Mouse (Mus musculus) ovary, postnatal 14 days (tissue): ENCODE results near the gene Rcc2.
A peak's percentile ranks its signal among the peaks of the same experiment; 100 is the strongest.

Experiments used
- DNase-seq: peaks from one replicate; pipeline ENCODE4 v3.0.0; 2022; ENCODE audit warnings: low spot score

The Rcc2 gene

DNA sequence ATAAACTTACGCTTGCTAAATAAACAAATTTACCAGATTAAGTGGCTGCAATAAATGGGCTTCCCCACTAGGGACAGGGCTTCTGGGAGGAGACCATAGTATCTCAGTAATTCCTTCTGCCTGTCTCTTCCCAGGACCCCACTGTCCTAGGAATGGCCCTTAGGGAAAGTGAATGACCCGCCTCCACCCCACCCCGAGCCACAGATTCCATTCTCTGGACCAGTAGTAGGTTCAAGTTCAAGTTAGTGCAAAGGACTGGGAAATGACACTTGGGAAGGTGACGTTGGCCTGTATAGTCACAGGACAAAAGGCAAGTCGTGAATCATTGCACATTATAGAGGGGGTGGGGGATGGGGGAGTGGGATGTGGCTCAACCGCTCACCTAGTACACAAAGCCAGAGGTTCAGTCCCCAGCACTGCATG, 15.4 kb upstream of the Rcc2 start:
- DNase-seq, result no peak

GRCm38 (mm10) chr4:140688044-140688825, 12.1 kb upstream of the Rcc2 start:
- no peak for DNase-seq

GRCm38 (mm10) chr4:140688826-140689425, 11.4 kb upstream of the Rcc2 start:
- no peak for DNase-seq

DNA sequence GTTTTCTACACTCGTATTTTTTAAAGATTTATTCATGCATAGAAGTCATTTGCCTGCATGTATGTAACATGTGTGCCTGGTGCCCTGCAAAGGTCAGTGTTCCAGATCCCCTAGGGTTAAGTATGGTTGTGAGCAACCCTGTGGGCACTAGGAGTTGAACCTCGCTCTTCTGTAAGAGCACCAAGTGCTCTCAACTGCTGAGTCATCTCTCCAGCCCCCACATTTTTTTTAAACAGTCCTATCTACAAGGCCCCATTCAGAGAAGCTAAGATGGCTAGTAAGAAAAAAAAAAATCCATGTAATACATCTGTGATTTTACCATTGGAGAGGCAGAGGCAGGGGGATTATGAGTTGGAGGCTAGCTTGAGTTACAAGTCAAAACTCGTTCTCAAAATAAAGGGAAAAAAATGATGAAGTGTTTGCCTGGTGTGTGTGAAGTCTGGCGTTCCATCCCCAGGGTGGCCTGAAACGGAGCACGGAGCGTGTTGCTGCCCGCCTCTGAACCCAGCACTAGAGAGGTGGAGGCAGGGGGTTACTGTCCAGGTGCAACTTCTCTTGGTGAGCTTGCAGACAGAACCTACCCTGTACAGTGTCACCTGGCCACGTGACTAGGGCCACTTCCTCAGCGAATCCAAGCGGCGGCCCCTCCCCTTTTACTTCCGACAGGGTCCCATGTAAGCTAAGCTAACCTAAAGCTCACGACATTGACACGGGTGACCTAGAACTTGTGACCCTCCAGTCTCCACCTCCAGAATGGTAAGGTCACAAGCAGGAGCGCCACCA, 10.3 kb upstream of the Rcc2 start:
- no peak for DNase-seq

DNA sequence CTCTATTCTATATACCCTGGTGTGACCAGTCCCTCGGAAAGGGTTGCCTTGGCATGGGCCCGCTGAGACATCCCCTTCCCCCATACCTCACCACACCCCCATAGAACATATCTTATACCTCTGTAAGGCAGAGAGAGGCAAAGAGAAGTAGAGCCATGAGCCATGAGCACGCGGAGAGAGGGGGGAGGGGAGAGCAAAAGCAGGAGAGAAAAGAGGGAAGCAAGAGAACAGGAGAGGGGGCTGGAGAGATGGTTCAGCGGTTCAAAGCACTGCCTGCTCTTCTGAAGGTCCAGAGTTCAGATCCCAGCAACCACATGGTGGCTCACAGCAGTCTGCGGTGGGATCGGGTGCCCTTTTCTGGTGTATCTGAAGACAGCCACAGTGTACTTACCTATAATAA, 8.9 kb upstream of the Rcc2 start:
- DNase-seq, result no peak

DNA sequence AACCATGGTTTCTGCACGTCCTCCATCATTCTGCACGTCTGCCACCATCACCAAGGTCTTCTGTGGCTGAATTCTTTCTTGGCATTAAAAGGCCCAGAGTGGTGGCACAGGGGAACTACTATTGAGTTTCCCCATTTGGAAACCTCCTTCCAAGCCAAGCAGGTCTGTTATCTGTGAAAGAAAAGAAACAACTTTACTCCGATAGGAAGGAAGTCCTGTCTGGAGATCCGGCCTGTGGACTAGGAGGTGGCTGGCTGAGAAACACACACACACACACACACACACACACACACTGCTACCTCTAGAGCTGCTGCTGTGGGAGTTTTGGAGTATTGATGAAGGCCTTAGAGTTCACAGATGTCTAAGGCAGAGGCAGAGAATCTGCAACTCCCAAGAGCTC, 6.8 kb upstream of the Rcc2 start:
- DNase-seq, result no peak

- no peak for DNase-seq
These were observed 5.7 kb upstream of the Rcc2 start for GRCm38 (mm10) chr4:140694551-140695060.

- no peak for DNase-seq
These were observed 5.2 kb upstream of the Rcc2 start for GRCm38 (mm10) chr4:140695146-140695545.

- DNase-seq, result no peak
These were observed 4.4 kb upstream of the Rcc2 start for GRCm38 (mm10) chr4:140695675-140696585.

- no peak for DNase-seq
These were observed 757 bp upstream of the Rcc2 start for GRCm38 (mm10) chr4:140699441-140700127.

DNA sequence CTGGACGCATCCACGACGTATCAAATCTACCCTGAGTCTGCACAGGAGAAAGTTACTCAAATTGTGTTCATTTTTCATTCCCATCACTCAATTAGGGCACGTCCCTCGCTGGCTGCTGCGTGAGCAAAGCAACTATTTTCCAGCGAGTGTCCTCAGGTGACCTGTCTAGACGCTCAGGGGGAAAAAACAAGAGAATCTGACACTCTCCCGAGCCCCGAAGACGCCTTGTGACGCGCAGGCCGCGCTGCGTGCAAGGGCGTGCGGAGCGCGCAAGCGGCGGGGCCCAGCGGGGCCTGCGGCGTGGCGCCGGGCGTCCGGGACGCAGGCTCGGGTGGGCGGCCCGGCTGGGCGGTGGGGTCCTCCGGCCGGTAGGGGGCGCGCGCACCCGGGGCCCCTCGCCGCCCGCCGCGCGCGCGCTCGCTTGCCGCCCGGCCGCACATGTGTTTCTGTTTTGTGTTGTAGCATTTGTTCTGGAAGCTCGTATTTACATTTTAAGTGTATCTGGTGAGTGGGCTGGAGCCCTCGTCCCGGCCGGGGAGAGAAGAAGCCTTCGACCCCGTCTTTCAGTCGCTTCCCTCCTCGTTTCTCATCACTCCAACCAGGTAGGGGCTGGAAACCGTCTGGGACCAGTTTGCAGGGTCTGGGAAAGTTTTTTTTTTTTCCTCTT, 841 bp downstream of the Rcc2 start:
- DNase-seq, result peak; percentile 70

DNA sequence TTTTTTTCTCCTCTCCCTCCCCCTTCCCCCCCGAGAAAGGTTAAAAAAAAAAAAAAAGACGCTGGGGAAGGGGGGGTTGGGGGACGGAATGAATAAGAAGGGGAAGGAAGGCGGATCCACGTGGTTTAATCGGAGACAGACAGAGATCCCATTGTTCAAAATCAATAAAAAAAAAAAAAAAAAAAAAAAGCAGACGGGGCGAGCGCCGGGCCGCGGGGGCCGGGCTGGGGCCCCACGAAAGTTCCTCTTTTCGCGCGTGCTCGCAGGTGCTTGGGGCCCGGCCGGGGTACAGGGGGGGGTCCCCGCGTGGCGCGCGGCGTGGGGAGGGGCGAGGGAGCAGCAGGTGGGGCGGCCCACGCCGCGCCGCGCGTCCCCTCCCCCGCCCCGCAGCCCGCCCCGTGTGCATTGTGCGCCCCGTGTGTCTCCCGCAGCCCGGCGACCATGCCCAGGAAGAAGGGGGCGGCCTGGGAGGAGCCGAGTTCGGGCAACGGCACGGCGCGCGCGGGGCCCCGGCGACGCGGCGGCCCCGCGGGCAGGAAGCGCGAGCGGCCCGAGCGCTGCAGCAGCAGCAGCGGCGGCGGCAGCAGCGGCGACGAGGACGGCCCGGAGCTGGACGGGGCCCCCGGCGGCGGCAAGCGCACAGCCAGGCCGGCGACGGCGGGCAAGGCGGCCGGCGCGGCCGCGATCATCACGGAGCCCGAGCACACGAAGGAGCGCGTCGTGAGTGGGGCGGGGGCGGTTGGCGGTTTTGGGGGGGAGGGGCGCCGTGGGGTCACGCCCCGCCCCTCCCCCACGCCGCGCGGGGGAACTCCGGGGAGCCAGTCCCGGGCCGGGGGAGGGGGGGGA, 1.6 kb downstream of the Rcc2 start:
- DNase-seq, result no peak

- DNase-seq, result peak; percentile 72
These were observed 2.4 kb downstream of the Rcc2 start for GRCm38 (mm10) chr4:140702611-140703327.

GRCm38 (mm10) chr4:140703636-140704035, 3.3 kb downstream of the Rcc2 start:
- DNase-seq, result no peak

DNA sequence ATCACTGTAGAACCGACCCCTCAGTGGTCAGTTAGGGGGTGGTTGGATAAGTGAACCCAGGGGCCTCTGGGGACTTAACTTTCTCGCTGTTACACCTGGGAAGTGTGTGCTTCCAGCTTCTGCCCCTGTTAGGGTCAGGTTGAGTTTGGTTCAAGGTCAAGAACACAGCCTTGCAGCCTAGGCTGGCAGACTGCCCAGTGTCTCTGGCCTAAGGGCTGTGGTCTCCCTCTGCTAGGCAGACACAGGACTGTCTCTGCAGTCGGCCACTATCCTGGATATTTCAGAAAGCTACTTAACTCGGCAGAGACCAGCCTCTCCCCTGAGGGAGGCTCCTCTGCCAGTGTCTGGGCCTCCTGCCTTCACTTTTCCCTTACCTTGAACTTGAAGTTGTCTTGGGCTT, 3.8 kb downstream of the Rcc2 start:
- no peak for DNase-seq

DNA sequence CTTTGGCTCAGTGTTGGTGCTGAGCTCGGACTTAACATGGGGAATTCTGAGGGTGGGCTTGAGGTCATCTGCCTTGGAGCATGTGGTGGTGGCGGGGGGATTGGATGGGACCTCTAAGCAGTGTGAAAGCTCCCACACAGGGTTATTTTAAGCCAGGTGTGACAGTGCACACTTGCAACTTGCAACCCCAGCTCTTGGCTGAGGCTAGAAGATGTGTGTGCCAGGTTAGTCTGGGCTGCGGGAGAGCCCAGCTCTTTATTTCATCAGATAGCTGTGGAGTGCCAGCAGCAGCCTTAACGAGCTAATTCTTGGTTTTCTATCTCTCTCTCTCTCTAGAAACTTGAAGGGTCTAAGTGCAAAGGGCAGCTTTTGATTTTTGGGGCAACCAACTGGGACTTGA, 7.3 kb downstream of the Rcc2 start:
- DNase-seq, result no peak

DNA sequence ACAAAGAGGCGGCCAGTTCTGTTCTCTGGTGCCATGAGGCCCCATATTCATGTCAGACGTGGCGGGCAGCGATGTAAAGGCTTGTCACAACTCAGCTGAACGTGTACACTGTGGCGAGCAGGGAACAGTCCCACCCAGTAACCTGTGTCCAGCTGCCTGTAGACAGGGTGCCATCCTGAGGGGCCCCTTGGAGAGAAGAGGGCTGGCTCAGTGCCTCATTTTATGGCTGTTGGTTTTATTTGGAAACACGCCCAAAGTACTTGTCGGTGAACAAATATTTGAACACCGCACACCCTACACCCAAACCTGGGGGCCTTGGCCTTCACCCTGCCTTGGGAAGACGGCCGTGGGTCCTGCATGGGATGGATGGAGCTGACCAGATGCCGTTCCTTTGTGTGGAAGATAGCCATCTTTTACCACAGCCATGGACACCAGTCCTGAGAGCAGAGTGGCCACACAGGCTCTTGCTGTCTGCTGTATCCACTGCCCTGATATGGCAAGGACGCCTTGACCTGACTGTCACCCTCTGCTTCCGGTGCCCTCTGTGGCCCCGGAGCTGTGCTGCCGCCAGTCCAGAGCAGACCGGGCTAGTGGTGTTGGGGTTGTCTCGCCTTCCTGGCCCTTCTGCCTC, 8.1 kb downstream of the Rcc2 start:
- DNase-seq, result no peak

GRCm38 (mm10) chr4:140709111-140709510, 8.8 kb downstream of the Rcc2 start:
- no peak for DNase-seq
